Mouse (Mus musculus) liver, embryonic 11.5 days (tissue): ENCODE results near the gene Gan. TPM values are rescaled to one million over a fixed set of nuclear protein-coding genes. Genes with fewer than 3 reads are reported as not detected.
A peak's percentile ranks its signal among the peaks of the same experiment; 100 is the strongest.

ENCODE experiments used
- ATAC-seq: fragments of 200-750 bp; cut with Nextera tagmentation; replicated peaks from 2 replicates; pipeline ENCODE4 v1.8.0; 2017; ENCODE audit warnings: moderate number of reproducible peaks, mild to moderate bottlenecking, moderate TSS enrichment, moderate library complexity; ENCODE audit not compliant: low FRiP score
- DNase-seq: peaks from one replicate; pipeline ENCODE4 v3.0.0-alpha.2; 2017; ENCODE audit warnings: low spot score
- H3K27ac ChIP-seq: fragments of 300-500 bp; sonication (generic); 2 replicates; pipeline ENCODE4 v1.5.1; 2014; ENCODE audit warnings: mild to moderate bottlenecking, low read depth, low read length, control low read depth
- H3K27me3 ChIP-seq: fragments of 300-500 bp; sonication (generic); replicated peaks from 2 replicates; pipeline ENCODE4 v1.6.1; 2014; ENCODE audit warnings: low read length, mixed read lengths; ENCODE audit not compliant: control insufficient read depth, insufficient read depth
- H3K36me3 ChIP-seq: fragments of 300-500 bp; sonication (generic); 2 replicates; pipeline ENCODE4 v1.6.1; 2014; ENCODE audit warnings: mild to moderate bottlenecking, low read length, moderate library complexity, mixed read lengths; ENCODE audit not compliant: control insufficient read depth, insufficient read depth
- H3K4me1 ChIP-seq: fragments of 300-500 bp; sonication (generic); replicated peaks from 2 replicates; pipeline ENCODE4 v1.6.1; 2014; ENCODE audit warnings: low read length, mixed read lengths; ENCODE audit not compliant: control insufficient read depth, insufficient read depth
- H3K4me2 ChIP-seq: fragments of 300-500 bp; sonication (generic); 2 replicates; pipeline ENCODE4 v1.6.1; 2014; ENCODE audit warnings: mild to moderate bottlenecking, control low read depth, moderate library complexity
- H3K4me3 ChIP-seq: fragments of 300-500 bp; sonication (generic); 2 replicates; pipeline ENCODE4 v1.5.1; 2014; ENCODE audit warnings: low read depth, low read length, control low read depth
- H3K9ac ChIP-seq: fragments of 300-500 bp; sonication (generic); 2 replicates; pipeline ENCODE4 v1.6.1; 2014; ENCODE audit warnings: low read depth, low read length, control low read depth
- H3K9me3 ChIP-seq: fragments of 300-500 bp; sonication (generic); 2 replicates; pipeline ENCODE4 v1.6.1; 2016; ENCODE audit warnings: low read length, inconsistent platforms, mixed read lengths; ENCODE audit not compliant: control insufficient read depth
- WGBS: fragments of 180-500 bp; shearing (Covaris S2); extraction: QIAGEN DNeasy Blood & Tissue Kit; methylation state at CpG from one replicate; pipeline ENCODE4 v1.1.7; 2014; 5-methylcytosine and 5-hydroxymethylcytosine counted together
- polyA plus RNA-seq: library from polyadenylated mRNA; unstranded; fragments of >200 nt; fragmentation: Nextera tagmentation; extraction: Ambion mirVana; gene quantifications from 2 replicates; pipeline ENCODE4 v1.2.1, GENCODE M21; 2014

The Gan gene
- polyA plus RNA-seq, 1 experiment from 2014 or later = 2.1 TPM

GRCm38 (mm10) chr8:117222396-117222795 lies 64.5 kb downstream of the Gan start:
- Histone ChIP-seq H3K4me3 (no peak overlapping the region), H3K27me3 (no peaks in the 10 kb centered on the region), H3K36me3 (no peaks in the 10 kb centered on the region), H3K9ac (no peak overlapping the region), H3K4me2 (no peak overlapping the region), H3K9me3 (no peaks in the 10 kb centered on the region), H3K27ac (no peak overlapping the region), H3K4me1 (no peaks in the 10 kb centered on the region)
- 82% methylated on average over 6 of the region's 6 CpGs for WGBS
- no peak for DNase-seq
- ATAC-seq = no peak

- DNase-seq (peak; percentile 83), ATAC-seq (peak; percentile 89)
- WGBS = 8% methylated on average over 9 of the region's 9 CpGs
- Histone ChIP-seq H3K4me1 (no peaks in the 10 kb centered on the region), H3K36me3 (no peaks in the 10 kb centered on the region), H3K9me3 (no peaks in the 10 kb centered on the region), H3K4me2 (peak overlapping the region; percentile 59), H3K27ac (no peak overlapping the region), H3K9ac (peak overlapping the region; percentile 58; the same call in 1 of the 2 replicates), H3K27me3 (no peaks in the 10 kb centered on the region), H3K4me3 (0 out of 2 replicates have a peak overlapping the region, but pooled peaks have one; percentile 33)
Observed at GRCm38 (mm10) chr8:117224630-117225029, 66.7 kb downstream of the Gan start.

- 87% methylated on average over 12 of the region's 12 CpGs for WGBS
- H3K9me3 ChIP-seq = no peaks in the 10 kb centered on the region
- H3K4me2 ChIP-seq = no peak overlapping the region
- H3K27me3 ChIP-seq = no peaks in the 10 kb centered on the region
- ATAC-seq (no peak), DNase-seq (no peak)
- no peaks in the 10 kb centered on the region for H3K4me1 ChIP-seq
- H3K4me3 ChIP-seq = no peak overlapping the region
- no peak overlapping the region for H3K9ac ChIP-seq
- H3K36me3 ChIP-seq = no peaks in the 10 kb centered on the region
- no peak overlapping the region for H3K27ac ChIP-seq
Observed at GRCm38 (mm10) chr8:117226306-117226705, 68.4 kb downstream of the Gan start.

- no peaks in the 10 kb centered on the region for H3K4me1 ChIP-seq
- DNase-seq = no peak
- no peak overlapping the region for H3K27ac ChIP-seq
- WGBS = 81% methylated on average over 2 of the region's 2 CpGs
- no peak overlapping the region for H3K4me2 ChIP-seq
- no peaks in the 10 kb centered on the region for H3K36me3 ChIP-seq
- ATAC-seq = no peak
- H3K27me3 ChIP-seq = no peaks in the 10 kb centered on the region
- H3K9ac ChIP-seq = no peak overlapping the region
- H3K4me3 ChIP-seq = no peak overlapping the region
- no peaks in the 10 kb centered on the region for H3K9me3 ChIP-seq
Observed at GRCm38 (mm10) chr8:117227339-117227738, 69.4 kb downstream of the Gan start.

GRCm38 (mm10) chr8:117233199-117233598 lies 75.3 kb downstream of the Gan start:
- H3K36me3 ChIP-seq = no peaks in the 10 kb centered on the region
- no peak for ATAC-seq
- no peak overlapping the region for H3K4me3 ChIP-seq
- H3K4me2 ChIP-seq = no peak overlapping the region
- 75% methylated on average over 7 of the region's 7 CpGs for WGBS
- H3K9ac ChIP-seq = no peak overlapping the region
- H3K27ac ChIP-seq = no peak overlapping the region
- no peaks in the 10 kb centered on the region for H3K9me3 ChIP-seq
- H3K4me1 ChIP-seq = no peaks in the 10 kb centered on the region
- no peak for DNase-seq
- H3K27me3 ChIP-seq = no peaks in the 10 kb centered on the region

- H3K9ac ChIP-seq = no peak overlapping the region
- no peaks in the 10 kb centered on the region for H3K27me3 ChIP-seq
- no peak for ATAC-seq
- no peak overlapping the region for H3K27ac ChIP-seq
- no peaks in the 10 kb centered on the region for H3K9me3 ChIP-seq
- no peaks in the 10 kb centered on the region for H3K4me1 ChIP-seq
- H3K4me2 ChIP-seq = no peak overlapping the region
- no peaks in the 10 kb centered on the region for H3K36me3 ChIP-seq
- no peak overlapping the region for H3K4me3 ChIP-seq
- no peak for DNase-seq
- WGBS = 91% methylated on average over 4 of the region's 4 CpGs
Observed at GRCm38 (mm10) chr8:117236531-117236930, 78.6 kb downstream of the Gan start.

- no peak overlapping the region for H3K27ac ChIP-seq
- no peaks in the 10 kb centered on the region for H3K27me3 ChIP-seq
- WGBS = 79% methylated on average over 5 of the region's 5 CpGs
- H3K4me1 ChIP-seq = no peaks in the 10 kb centered on the region; the same call in 1 of the 2 replicates
- H3K4me2 ChIP-seq = no peak overlapping the region
- no peaks in the 10 kb centered on the region for H3K9me3 ChIP-seq
- ATAC-seq = no peak
- no peaks in the 10 kb centered on the region for H3K36me3 ChIP-seq
- H3K9ac ChIP-seq = no peak overlapping the region
- DNase-seq = no peak
- H3K4me3 ChIP-seq = no peak overlapping the region
Observed at GRCm38 (mm10) chr8:117240326-117240725, 82.4 kb downstream of the Gan start.

- Histone ChIP-seq H3K4me3 (no peak overlapping the region), H3K4me1 (no peaks in the 10 kb centered on the region; the same call in 1 of the 2 replicates), H3K36me3 (no peaks in the 10 kb centered on the region), H3K9ac (no peak overlapping the region), H3K4me2 (no peak overlapping the region), H3K27ac (no peak overlapping the region), H3K27me3 (no peaks in the 10 kb centered on the region), H3K9me3 (no peaks in the 10 kb centered on the region)
- 71% methylated on average over 5 of the region's 5 CpGs for WGBS
- ATAC-seq (no peak), DNase-seq (no peak)
Observed at GRCm38 (mm10) chr8:117240841-117241494, 83.0 kb downstream of the Gan start.

- Histone ChIP-seq H3K27ac (no peak overlapping the region), H3K4me3 (no peak overlapping the region), H3K36me3 (no peaks in the 10 kb centered on the region), H3K4me2 (no peak overlapping the region), H3K4me1 (no peaks in the 10 kb centered on the region; the same call in 1 of the 2 replicates), H3K9ac (no peak overlapping the region), H3K27me3 (no peaks in the 10 kb centered on the region), H3K9me3 (no peaks in the 10 kb centered on the region)
- ATAC-seq (no peak), DNase-seq (no peak)
- 67% methylated on average over 3 of the region's 3 CpGs for WGBS
Observed at GRCm38 (mm10) chr8:117241848-117242247, 83.9 kb downstream of the Gan start.
